Mouse (Mus musculus): ENCODE data around the gene Palb2.

Gene Palb2

GRCm38 (mm10) chr7:122099222-122099621, 33.6 kb downstream of the Palb2 start:
- peak; percentile 29 to 68 for DNase-seq (ENCODE audit: low spot score in 2 of 2)

GRCm38 (mm10) chr7:122098009-122098408, 34.8 kb downstream of the Palb2 start:
- no peak for DNase-seq (ENCODE audit: low spot score in 2 of 2)

GRCm38 (mm10) chr7:122094564-122095330, 38.0 kb downstream of the Palb2 start:
- no peak for DNase-seq (ENCODE audit: low spot score in 2 of 2)

GRCm38 (mm10) chr7:122087195-122087982, 45.4 kb downstream of the Palb2 start:
- DNase-seq (ENCODE audit: low spot score in 2 of 2) = no peak

GRCm38 (mm10) chr7:122081071-122081470, 51.7 kb downstream of the Palb2 start:
- no peak for DNase-seq (ENCODE audit: low spot score in 2 of 2)

GRCm38 (mm10) chr7:122079798-122080554, 52.8 kb downstream of the Palb2 start:
- no peak for DNase-seq (ENCODE audit: low spot score in 2 of 2)

GRCm38 (mm10) chr7:122074374-122074773, 58.4 kb downstream of the Palb2 start:
- DNase-seq (ENCODE audit: low spot score in 2 of 2) = no peak

- peak in 1 of 2 experiments; percentile 40 for DNase-seq (ENCODE audit: low spot score in 2 of 2)
Measured at GRCm38 (mm10) chr7:122067517-122068381, 65.0 kb downstream of the Palb2 start.

- DNase-seq (ENCODE audit: low spot score in 2 of 2) = peak; percentile 89 to 94
Measured at GRCm38 (mm10) chr7:122066945-122067516, 65.8 kb downstream of the Palb2 start, which contains the start of the genes Ubfd1 and Ears2. TSS of gene Ubfd1 (plus strand) at chr7:122067175. TSS of gene Ears2 (minus strand) at chr7:122067263.

- DNase-seq (ENCODE audit: low spot score in 2 of 2) = no peak
Measured at GRCm38 (mm10) chr7:122066102-122066944, 66.5 kb downstream of the Palb2 start.

GRCm38 (mm10) chr7:122065656-122066055, 67.1 kb downstream of the Palb2 start:
- DNase-seq (ENCODE audit: low spot score in 2 of 2) = no peak
